Mouse (Mus musculus) bone marrow, adult 2 months (tissue): Measurements from ENCODE around the gene Ccdc117.

Experiments used
- CTCF ChIP-seq: fragments of 200-500 bp; IDR thresholded peaks from 2 replicates; pipeline ENCODE4 v1.5.1; 2011; ENCODE audit warnings: low read length, control low read depth; ENCODE audit not compliant: control insufficient read depth, insufficient read depth
- POLR2A ChIP-seq: fragments of 200-500 bp; IDR thresholded peaks from 2 replicates; pipeline ENCODE4 v1.6.1; 2011; ENCODE audit warnings: low read depth, mild to moderate bottlenecking, control low read depth, low read length, borderline replicate concordance; ENCODE audit not compliant: control insufficient read depth

DNA sequence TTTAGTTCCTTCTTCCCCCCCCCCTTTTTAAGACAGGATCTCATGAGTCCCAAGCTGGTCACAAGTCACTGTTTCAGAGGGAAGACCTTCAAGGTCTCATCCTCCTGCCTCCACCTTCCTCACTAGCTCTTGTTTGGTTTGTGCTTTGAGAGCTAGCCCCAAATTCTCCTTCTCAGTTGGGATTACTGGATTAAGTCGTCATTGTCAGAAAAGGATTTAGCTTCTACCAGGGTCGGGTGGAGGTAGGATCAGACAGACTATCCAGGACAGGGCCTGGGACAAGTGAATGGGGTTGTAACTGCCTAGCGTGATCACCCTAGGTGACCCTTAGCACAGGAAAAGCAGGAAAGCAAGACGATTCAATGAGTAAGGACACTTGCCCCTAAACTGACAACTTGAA is 1.7 kb downstream of the Ccdc117 start:
- TF ChIP-seq CTCF (no peak), POLR2A (no peak)
